Mouse (Mus musculus) stomach, postnatal 0 days (tissue): ENCODE data around the gene Dedd2. TPM values are rescaled to one million over a fixed set of nuclear protein-coding genes. Genes with fewer than 3 reads are reported as not detected.

Experiments used
- ATAC-seq: fragments of 200-750 bp; cut with Nextera tagmentation; 2 replicates; pipeline ENCODE4 v1.8.0; 2017; ENCODE audit not compliant: low FRiP score, low TSS enrichment
- DNase-seq: peaks from one replicate; pipeline ENCODE4 v3.0.0-alpha.2; 2016; ENCODE audit warnings: low spot score
- H3K27ac ChIP-seq: fragments of 300-500 bp; sonication (generic); replicated peaks from 2 replicates; pipeline ENCODE4 v1.5.1; 2014; ENCODE audit warnings: mild to moderate bottlenecking, control low read depth
- H3K27me3 ChIP-seq: fragments of 300-500 bp; sonication (generic); 2 replicates; pipeline ENCODE4 v1.6.1; 2014; ENCODE audit warnings: low read length; ENCODE audit not compliant: control insufficient read depth, insufficient read depth
- H3K36me3 ChIP-seq: fragments of 300-500 bp; sonication (generic); 2 replicates; pipeline ENCODE4 v1.6.1; 2014; ENCODE audit warnings: low read length, mixed read lengths; ENCODE audit not compliant: control insufficient read depth, insufficient read depth
- H3K4me1 ChIP-seq: fragments of 300-500 bp; sonication (generic); replicated peaks from 2 replicates; pipeline ENCODE4 v1.6.1; 2014; ENCODE audit warnings: antibody characterized with exemption; ENCODE audit not compliant: control insufficient read depth, insufficient read depth
- H3K4me2 ChIP-seq: fragments of 300-500 bp; sonication (generic); replicated peaks from 2 replicates; pipeline ENCODE4 v1.6.1; 2014; ENCODE audit warnings: low read depth, mild to moderate bottlenecking, control low read depth, moderate library complexity
- H3K4me3 ChIP-seq: fragments of 300-500 bp; sonication (generic); 2 replicates; pipeline ENCODE4 v1.5.1; 2014; ENCODE audit warnings: low read depth, low read length, control low read depth
- H3K9ac ChIP-seq: fragments of 300-500 bp; sonication (generic); 2 replicates; pipeline ENCODE4 v1.6.1; 2014; ENCODE audit warnings: mild to moderate bottlenecking, low read length, control low read depth, mixed read lengths
- H3K9me3 ChIP-seq: fragments of 300-500 bp; sonication (generic); 2 replicates; pipeline ENCODE4 v1.6.1; 2016; ENCODE audit warnings: low read length; ENCODE audit not compliant: control insufficient read depth
- CTCF ChIP-seq: IDR thresholded peaks from 2 replicates; pipeline ENCODE4 v1.5.1; 2016; ENCODE audit warnings: antibody characterized with exemption, low read depth, mild to moderate bottlenecking, moderate library complexity
- EP300 ChIP-seq: optimal IDR thresholded peaks from 2 replicates; pipeline ENCODE3; 2016; ENCODE audit warnings: antibody characterized with exemption
- WGBS: fragments of 180-500 bp; shearing (Covaris S2); extraction: QIAGEN DNeasy Blood & Tissue Kit; methylation state at CpG from one replicate; pipeline ENCODE4 v1.1.7; 2014; 5-methylcytosine and 5-hydroxymethylcytosine counted together
- polyA plus RNA-seq: library from polyadenylated mRNA; unstranded; fragments of >200 nt; fragmentation: Nextera tagmentation; extraction: Ambion mirVana; gene quantifications from 2 replicates; pipeline ENCODE4 v1.2.1, GENCODE M21; 2015

Gene Dedd2
- polyA plus RNA-seq, 1 experiment from 2014 or later = 20.0 TPM

GRCm38 (mm10) chr7:25237249-25238014 is 17.0 kb upstream of the Dedd2 start, which contains the start of gene Gsk3a:
TSS of gene Gsk3a (minus strand) at chr7:25237851.
- H3K4me1 ChIP-seq = no peaks in the 10 kb centered on the region; the same call in 1 of the 2 replicates
- peak within 1 kb of the TSS; percentile 96 for H3K4me3 ChIP-seq
- peak within 1 kb of the TSS; percentile 98 for H3K9ac ChIP-seq
- TF ChIP-seq CTCF (no peak), EP300 (no peak)
- no peaks in the 10 kb centered on the region for H3K27me3 ChIP-seq
- ATAC-seq = peak; percentile 88
- H3K36me3 ChIP-seq = peaks cover 7% of the 10 kb centered on the region
- H3K27ac ChIP-seq = peak within 1 kb of the TSS; percentile 86
- peak within 1 kb of the TSS; percentile 83 for H3K4me2 ChIP-seq
- DNase-seq = peak; percentile 98
- WGBS = 0% methylated on average over 59 of the region's 76 CpGs
- H3K9me3 ChIP-seq = no peaks in the 10 kb centered on the region

- no peaks in the 10 kb centered on the region for H3K27me3 ChIP-seq
- no peaks in the 10 kb centered on the region; the same call in 1 of the 2 replicates for H3K4me1 ChIP-seq
- no peak for TF ChIP-seq CTCF
- no peak overlapping the region for H3K4me2 ChIP-seq
- WGBS = 86% methylated on average over 5 of the region's 5 CpGs
- no peak overlapping the region for H3K4me3 ChIP-seq
- no peak overlapping the region for H3K27ac ChIP-seq
- peaks cover 13% of the 10 kb centered on the region for H3K36me3 ChIP-seq
- DNase-seq (no peak), ATAC-seq (no peak)
- no peak overlapping the region for H3K9ac ChIP-seq
- H3K9me3 ChIP-seq = no peaks in the 10 kb centered on the region
These were observed 15.1 kb upstream of the Dedd2 start for GRCm38 (mm10) chr7:25235526-25235925.

GRCm38 (mm10) chr7:25233061-25233460 is 12.6 kb upstream of the Dedd2 start:
- Histone ChIP-seq H3K36me3 (peaks cover 13% of the 10 kb centered on the region), H3K9me3 (no peaks in the 10 kb centered on the region), H3K4me3 (no peak overlapping the region), H3K27ac (no peak overlapping the region), H3K9ac (no peak overlapping the region), H3K27me3 (no peaks in the 10 kb centered on the region), H3K4me1 (no peaks in the 10 kb centered on the region), H3K4me2 (no peak overlapping the region)
- no peak for TF ChIP-seq EP300
- TF ChIP-seq CTCF = no peak
- ATAC-seq (no peak), DNase-seq (no peak)
- 70% methylated on average over 2 of the region's 2 CpGs for WGBS

- ATAC-seq (no peak), DNase-seq (no peak)
- no peaks in the 10 kb centered on the region for H3K4me1 ChIP-seq
- no peak overlapping the region for H3K27ac ChIP-seq
- H3K9me3 ChIP-seq = no peaks in the 10 kb centered on the region
- TF ChIP-seq CTCF (peak; percentile 37; the same call in 1 of the 2 replicates), EP300 (no peak)
- no peaks in the 10 kb centered on the region for H3K27me3 ChIP-seq
- no peak overlapping the region for H3K9ac ChIP-seq
- H3K36me3 ChIP-seq = peaks cover 20% of the 10 kb centered on the region
- WGBS = 46% methylated on average over 5 of the region's 5 CpGs
- H3K4me2 ChIP-seq = no peak overlapping the region
- H3K4me3 ChIP-seq = no peak overlapping the region
These were observed 11.8 kb upstream of the Dedd2 start for GRCm38 (mm10) chr7:25232101-25232648.

- H3K27me3 ChIP-seq = no peaks in the 10 kb centered on the region
- no peak for DNase-seq
- H3K4me3 ChIP-seq = no peak overlapping the region
- WGBS = 76% methylated on average over 9 of the region's 9 CpGs
- TF ChIP-seq EP300 (no peak), CTCF (no peak)
- no peak overlapping the region for H3K27ac ChIP-seq
- no peak overlapping the region for H3K9ac ChIP-seq
- ATAC-seq = no peak
- peaks cover 31% of the 10 kb centered on the region for H3K36me3 ChIP-seq
- no peaks in the 10 kb centered on the region for H3K9me3 ChIP-seq
- no peak overlapping the region for H3K4me2 ChIP-seq
- H3K4me1 ChIP-seq = no peaks in the 10 kb centered on the region
These were observed 10.4 kb upstream of the Dedd2 start for GRCm38 (mm10) chr7:25230690-25231285.
